Mouse (Mus musculus) neural tube, embryonic 14.5 days (tissue): ENCODE results near the gene Maml3. TPM values are rescaled to one million over a fixed set of nuclear protein-coding genes. Genes with fewer than 3 reads are reported as not detected.
A peak's percentile ranks its signal among the peaks of the same experiment; 100 is the strongest.

Experiments used
- ATAC-seq: fragments of 200-750 bp; cut with Nextera tagmentation; 2 replicates; pipeline ENCODE4 v1.8.0; 2017; ENCODE audit warnings: low read depth, mild to moderate bottlenecking, moderate TSS enrichment, moderate library complexity
- H3K27ac ChIP-seq: fragments of 300-500 bp; sonication (generic); 2 replicates; pipeline ENCODE4 v1.5.1; 2014; ENCODE audit warnings: low read depth, mild to moderate bottlenecking, control low read depth, low read length, moderate library complexity, mixed read lengths
- H3K27me3 ChIP-seq: fragments of 300-500 bp; sonication (generic); 2 replicates; pipeline ENCODE4 v1.6.1; 2014; ENCODE audit warnings: low read length; ENCODE audit not compliant: control insufficient read depth, insufficient read depth
- H3K36me3 ChIP-seq: fragments of 300-500 bp; sonication (generic); 2 replicates; pipeline ENCODE4 v1.6.1; 2014; ENCODE audit warnings: low read length, mixed read lengths; ENCODE audit not compliant: control insufficient read depth, insufficient read depth
- H3K4me1 ChIP-seq: fragments of 300-500 bp; sonication (generic); 2 replicates; pipeline ENCODE4 v1.6.1; 2014; ENCODE audit warnings: low read length; ENCODE audit not compliant: control insufficient read depth, insufficient read depth
- H3K4me2 ChIP-seq: fragments of 300-500 bp; sonication (generic); 2 replicates; pipeline ENCODE4 v1.6.1; 2014; ENCODE audit warnings: mild to moderate bottlenecking, low read depth, low read length, control low read depth
- H3K4me3 ChIP-seq: fragments of 300-500 bp; sonication (generic); 2 replicates; pipeline ENCODE4 v1.5.1; 2014; ENCODE audit warnings: low read depth, low read length, control low read depth, mixed read lengths
- H3K9ac ChIP-seq: fragments of 300-500 bp; sonication (generic); replicated peaks from 2 replicates; pipeline ENCODE4 v1.6.1; 2014; ENCODE audit warnings: low read depth, mild to moderate bottlenecking, control low read depth, low read length, mixed read lengths
- H3K9me3 ChIP-seq: fragments of 300-500 bp; sonication (generic); 2 replicates; pipeline ENCODE4 v1.6.1; 2016; ENCODE audit warnings: low read length; ENCODE audit not compliant: control insufficient read depth
- WGBS: fragments of 180-500 bp; shearing (Covaris S2); extraction: QIAGEN DNeasy Blood & Tissue Kit; methylation state at CpG from one replicate; pipeline ENCODE4 v1.1.7; 2014; 5-methylcytosine and 5-hydroxymethylcytosine counted together
- polyA plus RNA-seq: library from polyadenylated mRNA; unstranded; fragments of >200 nt; fragmentation: Nextera tagmentation; extraction: Ambion mirVana; gene quantifications from 2 replicates; pipeline ENCODE4 v1.2.1, GENCODE M21; 2014

The Maml3 gene
- polyA plus RNA-seq, 1 experiment from 2014 or later, result 8.2 TPM

- Histone ChIP-seq H3K9me3 (no peaks in the 10 kb centered on the region), H3K4me1 (peaks cover 28% of the 10 kb centered on the region), H3K27me3 (no peaks in the 10 kb centered on the region), H3K9ac (no peak overlapping the region), H3K27ac (no peak overlapping the region), H3K4me3 (no peak overlapping the region), H3K36me3 (no peaks in the 10 kb centered on the region), H3K4me2 (no peak overlapping the region)
- 84% methylated on average over 10 of the region's 10 CpGs for WGBS
- ATAC-seq, result no peak
Measured at GRCm38 (mm10) chr3:51891562-51892119, 213.2 kb downstream of the Maml3 start.

- no peak overlapping the region for H3K4me2 ChIP-seq
- peak overlapping the region; percentile 88 for H3K27ac ChIP-seq
- no peaks in the 10 kb centered on the region for H3K9me3 ChIP-seq
- H3K4me1 ChIP-seq, result peaks cover 28% of the 10 kb centered on the region
- no peaks in the 10 kb centered on the region for H3K27me3 ChIP-seq
- no peak overlapping the region for H3K9ac ChIP-seq
- no peaks in the 10 kb centered on the region for H3K36me3 ChIP-seq
- H3K4me3 ChIP-seq, result no peak overlapping the region
- ATAC-seq, result peak; percentile 10; the same call in 1 of the 2 replicates
- 56% methylated on average over 4 of the region's 4 CpGs for WGBS
Measured at GRCm38 (mm10) chr3:51890181-51890580, 214.7 kb downstream of the Maml3 start.

- WGBS, result 22% methylated on average over 5 of the region's 5 CpGs
- Histone ChIP-seq H3K27ac (peak overlapping the region; percentile 88), H3K4me2 (no peak overlapping the region), H3K27me3 (no peaks in the 10 kb centered on the region), H3K9ac (no peak overlapping the region), H3K4me1 (peaks cover 28% of the 10 kb centered on the region), H3K36me3 (no peaks in the 10 kb centered on the region), H3K9me3 (no peaks in the 10 kb centered on the region), H3K4me3 (no peak overlapping the region)
- peak; percentile 70; the same call in 1 of the 2 replicates for ATAC-seq
Measured at GRCm38 (mm10) chr3:51889776-51890175, 215.1 kb downstream of the Maml3 start.

GRCm38 (mm10) chr3:51888662-51889433 lies 216.0 kb downstream of the Maml3 start:
- WGBS, result 6% methylated on average over 20 of the region's 20 CpGs
- H3K4me2 ChIP-seq, result peak overlapping the region; percentile 39
- no peaks in the 10 kb centered on the region for H3K9me3 ChIP-seq
- peak overlapping the region; percentile 2 for H3K9ac ChIP-seq
- peaks cover 28% of the 10 kb centered on the region for H3K4me1 ChIP-seq
- H3K27ac ChIP-seq, result peak overlapping the region; percentile 88
- no peaks in the 10 kb centered on the region for H3K27me3 ChIP-seq
- ATAC-seq, result peak; percentile 88
- H3K4me3 ChIP-seq, result no peak overlapping the region
- H3K36me3 ChIP-seq, result no peaks in the 10 kb centered on the region

- Histone ChIP-seq H3K36me3 (no peaks in the 10 kb centered on the region), H3K4me2 (peak overlapping the region; percentile 39), H3K4me1 (peaks cover 28% of the 10 kb centered on the region), H3K9ac (0 out of 2 replicates have a peak overlapping the region, but pooled peaks have one; percentile 2), H3K27me3 (no peaks in the 10 kb centered on the region), H3K4me3 (no peak overlapping the region), H3K27ac (peak overlapping the region; percentile 88), H3K9me3 (no peaks in the 10 kb centered on the region)
- ATAC-seq, result peak; percentile 52
- WGBS, result 5% methylated on average over 7 of the region's 8 CpGs
Measured at GRCm38 (mm10) chr3:51888295-51888661, 216.6 kb downstream of the Maml3 start.

GRCm38 (mm10) chr3:51885920-51886319 lies 219.0 kb downstream of the Maml3 start:
- no peaks in the 10 kb centered on the region for H3K27me3 ChIP-seq
- no peak overlapping the region for H3K4me2 ChIP-seq
- H3K4me3 ChIP-seq, result no peak overlapping the region
- H3K27ac ChIP-seq, result no peak overlapping the region
- 66% methylated on average over 5 of the region's 5 CpGs for WGBS
- H3K9ac ChIP-seq, result no peak overlapping the region
- no peak for ATAC-seq
- no peaks in the 10 kb centered on the region for H3K9me3 ChIP-seq
- no peaks in the 10 kb centered on the region for H3K36me3 ChIP-seq
- H3K4me1 ChIP-seq, result peaks cover 39% of the 10 kb centered on the region

- Histone ChIP-seq H3K4me1 (peaks cover 43% of the 10 kb centered on the region), H3K9me3 (no peaks in the 10 kb centered on the region), H3K9ac (no peak overlapping the region), H3K27me3 (no peaks in the 10 kb centered on the region), H3K4me3 (no peak overlapping the region), H3K36me3 (no peaks in the 10 kb centered on the region), H3K4me2 (no peak overlapping the region), H3K27ac (no peak overlapping the region)
- no peak for ATAC-seq
- WGBS, result 80% methylated on average over 5 of the region's 5 CpGs
Measured at GRCm38 (mm10) chr3:51885487-51885886, 219.4 kb downstream of the Maml3 start.

- Histone ChIP-seq H3K36me3 (no peaks in the 10 kb centered on the region), H3K9ac (no peak overlapping the region), H3K27ac (0 out of 2 replicates have a peak overlapping the region, but pooled peaks have one; percentile 22), H3K27me3 (no peaks in the 10 kb centered on the region), H3K4me1 (peaks cover 29% of the 10 kb centered on the region; the same call in 1 of the 2 replicates), H3K4me3 (no peak overlapping the region), H3K9me3 (no peaks in the 10 kb centered on the region), H3K4me2 (no peak overlapping the region)
- 72% methylated on average over 10 of the region's 10 CpGs for WGBS
- ATAC-seq, result no peak
Measured at GRCm38 (mm10) chr3:51881981-51882380, 222.9 kb downstream of the Maml3 start.

- Histone ChIP-seq H3K4me1 (peaks cover 29% of the 10 kb centered on the region; the same call in 1 of the 2 replicates), H3K9me3 (no peaks in the 10 kb centered on the region), H3K4me2 (no peak overlapping the region), H3K4me3 (no peak overlapping the region), H3K27me3 (no peaks in the 10 kb centered on the region), H3K9ac (no peak overlapping the region), H3K36me3 (no peaks in the 10 kb centered on the region), H3K27ac (peak overlapping the region; percentile 74)
- no peak for ATAC-seq
- WGBS, result 52% methylated on average over 2 of the region's 2 CpGs
Measured at GRCm38 (mm10) chr3:51881393-51881792, 223.5 kb downstream of the Maml3 start.
